Mouse (Mus musculus) v-Abl transformed pro-B cells (cell line): ENCODE measurements around the gene Timeless.

Experiments used
- in situ Hi-C, 2 experiments: fragments of 400-800 bp; cut with MboI; formaldehyde crosslinking; loops; one replicate each; pipeline ENCODE4 v1.15.1; 2025; ENCODE audit not compliant: unreplicated experiment in 2 of 2

Timeless gene

DNA sequence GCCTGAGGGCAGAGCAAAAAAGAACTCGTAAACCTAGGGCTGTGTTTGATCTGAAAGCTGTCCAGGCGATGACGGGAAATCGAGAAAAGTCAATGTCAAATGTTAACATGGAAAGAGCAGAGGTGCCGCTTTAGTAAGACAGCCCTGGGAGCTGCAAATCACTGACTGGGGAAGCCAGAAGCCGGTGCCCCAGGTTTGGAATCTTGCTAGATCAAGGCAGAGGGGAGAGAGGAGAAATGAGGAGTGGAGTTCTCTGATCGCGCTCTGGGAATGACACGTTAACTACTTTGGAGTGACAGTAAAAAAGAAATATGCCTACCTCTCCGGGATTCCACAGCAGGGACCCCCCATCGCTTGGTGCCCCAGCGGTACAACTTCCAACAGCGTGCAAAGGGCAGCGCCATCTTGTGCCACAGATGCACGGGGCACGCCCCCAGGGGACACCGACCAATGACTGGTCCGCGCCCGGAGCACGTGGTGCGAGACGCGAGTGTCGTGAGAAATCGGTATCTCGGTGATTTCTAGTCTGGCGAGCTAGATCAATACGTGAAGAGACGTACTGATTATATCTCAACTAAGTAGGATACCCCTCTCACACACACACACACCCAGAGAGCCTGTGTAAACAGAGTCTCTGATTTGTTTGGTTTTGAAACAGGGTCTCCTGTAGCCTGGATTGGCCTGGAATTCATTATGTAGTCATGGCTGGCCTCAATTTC, 20.3 kb upstream of the Timeless start, which contains the start of gene Spryd4:
Spryd4 (minus strand) TSS at position 418 of the 719 bp plus-strand sequence.
- in situ Hi-C loops = loop anchor here (5.0 to 10.0 kb wide), 3 partner anchors 71 to 243 kb away; partner anchors contain the start of gene Smarcc2 (in 1 of the 2)

DNA sequence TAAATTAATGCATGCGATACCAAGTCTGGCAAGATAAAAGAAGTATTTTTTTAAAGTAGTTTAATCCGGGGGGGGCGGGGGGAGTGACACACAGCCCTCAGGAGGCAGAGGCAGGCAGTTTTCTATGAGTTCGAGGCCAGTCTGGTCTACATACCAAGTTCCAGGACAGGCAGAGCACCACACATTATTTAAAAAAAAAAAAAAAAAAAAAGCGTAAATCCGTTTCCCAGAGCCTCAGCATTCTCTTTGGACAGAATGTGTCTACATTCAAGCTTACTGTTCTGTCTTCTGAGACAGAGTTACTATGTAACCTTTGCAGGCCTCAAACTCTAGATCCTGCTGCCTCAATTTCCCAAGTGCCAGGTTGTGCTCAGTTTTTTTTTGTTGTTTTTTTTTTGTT, 19.7 kb upstream of the Timeless start:
- in situ Hi-C loops = loop anchor here (5.0 to 10.0 kb wide), 3 partner anchors 70 to 243 kb away; partner anchors contain the start of gene Smarcc2 (in 1 of the 2)

DNA sequence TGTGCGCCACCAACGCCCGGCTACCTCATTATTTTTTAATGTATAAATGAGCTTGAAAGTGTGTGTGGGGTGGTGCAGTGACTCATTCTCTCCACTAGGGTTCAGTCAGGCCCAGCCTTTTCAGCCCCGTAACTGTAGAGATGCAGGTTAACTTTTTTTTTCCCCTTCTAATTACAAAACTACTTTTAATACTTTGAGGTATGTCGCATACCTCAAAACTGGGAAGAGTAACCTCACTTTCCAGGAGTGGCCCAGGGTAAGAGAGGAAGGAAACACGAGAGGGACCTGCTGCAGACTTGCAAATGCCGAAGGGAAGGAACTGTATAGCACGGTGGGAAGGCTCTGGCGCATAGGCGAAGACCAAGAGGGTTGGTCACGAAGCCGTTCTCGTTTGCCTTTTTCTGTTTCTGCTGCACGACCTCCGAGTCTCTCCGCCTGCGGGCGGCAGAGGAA, 19.0 kb upstream of the Timeless start:
- in situ Hi-C loops = loop anchor here (5.0 to 10.0 kb wide), 3 partner anchors 69 to 242 kb away; partner anchors contain the start of gene Smarcc2 (in 1 of the 2)

DNA sequence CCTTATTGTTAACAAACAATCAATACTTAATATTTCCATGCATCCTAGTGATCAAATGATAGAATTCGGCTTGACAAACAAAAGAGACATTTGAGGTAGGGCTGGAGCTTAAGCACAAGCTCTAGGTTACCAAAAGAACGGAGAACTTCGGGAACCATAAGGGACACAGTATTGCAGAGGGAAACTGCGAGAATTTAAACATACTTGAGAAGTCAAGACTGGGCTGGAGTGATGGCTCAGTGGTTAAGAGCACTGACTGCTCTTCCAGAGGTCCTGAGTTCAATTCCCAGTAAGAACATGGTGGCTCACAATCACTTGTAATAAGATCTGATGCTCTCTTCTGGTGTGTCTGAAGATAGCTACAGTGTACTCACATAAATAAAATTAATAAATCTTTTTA, 17.8 kb upstream of the Timeless start:
- in situ Hi-C loops = loop anchor here (5.0 to 10.0 kb wide), 3 partner anchors 68 to 241 kb away; partner anchors contain the start of gene Smarcc2 (in 1 of the 2)

DNA sequence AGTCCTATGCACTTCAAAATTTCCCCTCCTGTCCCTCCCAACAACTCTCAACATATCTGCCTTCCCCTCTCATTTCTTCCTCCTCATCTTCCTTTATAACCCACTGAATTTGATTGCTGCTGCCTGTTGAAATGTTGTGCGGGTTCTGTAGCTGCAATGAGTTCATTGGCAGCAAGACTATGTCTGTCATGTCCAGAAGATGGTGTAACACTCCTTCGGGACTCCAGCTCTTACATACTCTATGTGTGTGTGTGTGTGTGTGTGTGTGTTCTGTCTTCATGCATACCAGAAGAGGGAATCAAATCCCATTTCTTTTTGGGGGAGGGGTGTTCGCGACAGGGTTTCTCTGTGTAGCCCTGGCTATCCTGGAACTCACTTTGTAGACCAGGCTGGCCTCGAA, 16.9 kb upstream of the Timeless start:
- in situ Hi-C loops = loop anchor here (5.0 to 10.0 kb wide), 3 partner anchors 67 to 240 kb away; partner anchors contain the start of gene Smarcc2 (in 1 of the 2)

DNA sequence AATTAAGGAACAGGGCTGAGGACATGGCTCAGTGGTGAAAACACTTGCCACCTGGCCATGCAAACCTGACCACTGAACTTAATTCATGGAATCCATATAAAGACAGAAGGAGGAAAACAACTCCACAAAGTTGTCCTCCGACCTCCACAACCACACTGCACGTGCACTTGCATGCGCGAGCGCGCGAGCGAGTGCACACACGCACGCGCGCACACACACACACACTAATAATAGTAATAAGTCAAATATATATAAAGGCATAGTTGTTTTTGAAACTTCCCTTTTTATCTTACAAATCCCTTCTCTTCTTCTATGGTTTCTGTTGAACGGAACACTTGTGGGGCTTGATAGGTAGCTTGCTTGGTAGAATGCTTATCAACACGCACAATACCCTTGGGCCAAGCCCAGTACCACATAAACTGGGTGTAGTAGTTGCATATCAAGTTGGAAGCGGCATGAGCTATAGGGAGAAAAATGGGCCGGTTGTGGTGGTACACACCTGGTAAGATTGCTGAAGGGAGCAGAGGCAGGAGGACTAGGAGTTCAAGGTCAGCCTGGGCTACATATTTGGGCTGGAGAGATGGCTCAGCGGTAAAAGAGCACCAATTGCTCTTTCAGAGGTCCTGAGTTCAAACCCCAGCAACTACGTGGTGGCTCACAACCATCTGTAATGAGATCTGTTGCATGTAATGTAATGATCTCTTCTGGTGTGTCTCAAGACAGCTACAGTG, 13.3 kb upstream of the Timeless start:
- in situ Hi-C loops = loop anchor here in 1 of 2 experiments (10.0 kb wide), 1 partner anchor 236 kb away; the partner anchor contains the start of gene Smarcc2

DNA sequence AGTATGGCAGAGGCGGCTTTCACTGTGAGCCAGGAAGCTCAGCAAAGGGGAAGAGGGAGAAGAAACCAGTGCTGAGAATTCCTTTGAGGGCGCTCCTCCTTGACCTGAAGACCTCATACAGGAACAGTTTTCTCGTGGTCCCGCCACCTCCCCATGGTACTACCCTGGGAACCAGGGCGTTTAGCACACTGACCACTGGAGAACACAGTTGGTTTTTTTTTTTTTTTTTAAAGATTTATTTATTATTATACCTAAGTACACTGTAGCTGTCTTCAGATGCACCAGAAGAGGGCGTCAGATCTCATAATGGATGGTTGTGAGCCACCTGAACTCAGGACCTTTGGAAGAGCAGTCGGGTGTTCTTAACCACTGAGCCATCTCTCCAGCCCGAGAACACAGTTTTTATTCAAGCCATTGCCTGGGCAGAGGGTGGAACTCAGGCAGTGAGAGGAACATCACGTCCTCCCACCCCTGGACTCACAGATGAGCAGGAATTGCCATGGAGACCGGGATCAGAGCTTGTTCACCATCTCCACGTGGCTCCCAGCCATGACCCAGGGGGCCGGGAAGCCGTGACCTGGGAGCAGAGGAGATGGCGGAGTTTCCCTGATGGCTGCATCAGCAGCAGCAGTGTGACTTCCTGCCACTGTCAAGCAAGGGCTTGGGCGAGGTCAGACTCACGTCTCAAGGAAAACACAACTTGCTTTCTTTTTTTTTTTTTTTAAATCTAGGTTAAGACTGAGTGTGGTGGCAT, 10.2 kb upstream of the Timeless start:
- in situ Hi-C loops = no loop called here

DNA sequence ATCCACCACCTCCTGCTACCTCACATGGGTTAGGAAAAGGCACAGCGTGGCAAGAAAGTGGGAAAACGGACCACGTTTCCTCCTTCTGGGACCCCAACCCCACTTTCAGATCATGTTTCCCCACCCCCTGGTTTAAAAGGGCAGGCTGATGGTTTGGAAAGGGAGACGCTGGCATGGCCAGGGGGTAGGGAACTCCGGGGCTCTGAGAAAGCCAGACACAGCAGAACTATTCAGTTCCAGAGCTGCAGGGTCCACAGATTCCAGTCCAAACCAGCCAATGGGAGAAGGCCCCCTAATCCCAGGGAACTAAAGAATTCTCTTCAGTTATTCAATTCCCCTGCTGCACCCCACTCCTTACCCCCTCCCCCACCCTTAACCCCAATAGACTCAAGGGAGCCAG, 6.8 kb upstream of the Timeless start:
- in situ Hi-C loops = no loop called here

DNA sequence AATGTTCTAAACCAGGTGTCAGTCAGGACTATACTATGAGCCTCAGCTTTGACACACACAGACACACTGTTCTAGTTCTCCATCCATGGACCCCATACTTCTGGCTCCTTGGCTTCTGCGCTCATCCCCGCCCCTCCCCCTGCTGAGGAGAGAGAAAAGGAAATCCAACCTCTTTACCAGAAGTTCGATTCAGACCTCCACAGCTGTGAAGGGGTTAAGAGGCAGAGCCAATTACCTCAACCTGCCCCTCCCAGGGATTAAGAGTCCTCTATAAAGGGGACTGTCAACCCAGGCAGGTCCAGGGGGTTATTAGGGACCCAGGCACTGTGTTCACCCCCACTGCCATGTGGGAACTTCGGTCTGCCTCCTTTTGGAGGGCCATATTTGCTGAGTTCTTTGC, 6.3 kb upstream of the Timeless start, which contains the start of gene Mip:
Mip (plus strand) TSS at position 301 of the 400 bp plus-strand sequence.
- in situ Hi-C loops = no loop called here

DNA sequence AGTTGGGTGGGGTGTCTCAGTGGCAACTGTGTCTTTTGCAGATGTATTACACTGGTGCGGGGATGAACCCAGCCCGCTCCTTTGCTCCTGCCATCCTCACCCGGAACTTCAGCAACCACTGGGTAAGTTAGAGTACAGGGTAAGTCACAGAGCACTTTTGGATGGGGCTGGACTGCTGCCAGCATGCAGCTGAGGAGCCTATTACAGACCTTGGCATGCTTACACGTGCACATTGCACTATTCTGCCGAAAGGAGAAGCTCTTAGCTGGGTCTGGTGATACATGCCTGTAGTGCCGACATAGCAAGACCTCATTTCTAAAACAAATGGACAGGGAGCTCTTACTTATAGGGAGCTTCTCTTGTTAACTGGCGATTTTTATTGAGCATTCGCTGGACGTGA, 4.3 kb upstream of the Timeless start:
- in situ Hi-C loops = no loop called here

DNA sequence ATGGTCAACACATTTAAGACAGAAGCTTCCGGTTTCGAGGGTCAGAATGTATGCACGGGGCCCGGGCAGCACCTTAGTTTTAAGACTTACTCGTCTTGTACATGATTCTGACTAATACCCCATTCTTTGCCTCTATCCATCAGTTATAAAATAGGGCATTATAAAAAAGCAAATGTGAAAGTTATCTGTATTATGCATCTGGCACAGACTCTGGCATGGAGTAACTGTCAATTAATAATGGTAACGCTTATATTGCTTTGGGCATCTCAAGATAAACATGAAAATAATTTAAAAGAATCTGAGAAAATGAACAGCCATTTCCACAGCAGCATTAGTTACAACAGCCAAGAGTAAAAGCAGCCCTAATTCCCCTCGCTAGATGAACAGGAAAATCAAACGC, 3.9 kb upstream of the Timeless start:
- in situ Hi-C loops = no loop called here

DNA sequence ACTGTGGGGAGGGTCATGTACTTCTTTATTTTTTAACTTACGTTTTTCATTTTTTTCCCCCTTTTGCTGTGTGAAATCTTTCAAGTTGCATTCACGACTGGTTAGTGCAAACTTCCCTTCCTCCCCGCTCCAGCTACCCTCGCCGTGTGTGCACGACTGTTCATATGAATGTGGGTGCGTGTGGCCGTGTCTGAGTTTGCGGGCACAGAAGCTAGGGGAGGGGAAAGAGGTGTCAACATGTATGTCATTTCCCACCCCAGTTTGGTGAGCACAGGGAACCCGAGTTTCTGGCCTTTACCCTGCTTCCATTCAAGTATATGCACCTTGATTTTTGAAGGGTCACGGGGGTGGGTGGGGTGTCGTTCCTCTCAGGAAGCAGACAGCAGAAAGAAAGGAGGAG, 1.3 kb upstream of the Timeless start:
- in situ Hi-C loops = no loop called here

DNA sequence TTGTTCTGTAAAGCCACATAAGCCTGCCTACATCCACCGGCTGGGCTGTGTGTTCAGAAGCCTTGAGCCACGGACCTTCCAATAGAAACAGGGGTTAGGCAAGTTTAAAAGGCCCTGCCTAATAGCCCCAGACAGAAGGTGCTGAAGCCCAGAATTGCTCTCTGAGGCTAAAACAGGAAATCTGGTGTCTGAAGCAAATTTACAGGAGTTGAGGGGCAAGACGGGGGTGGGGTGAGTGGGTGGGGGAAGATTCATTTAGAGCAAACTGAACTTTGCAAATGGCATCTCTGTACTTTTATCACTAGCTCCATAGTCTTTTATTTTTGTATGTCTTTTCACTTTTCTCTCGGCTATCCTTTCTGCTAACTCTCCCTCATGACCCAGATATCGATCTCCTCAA, 719 bp upstream of the Timeless start:
- in situ Hi-C loops = no loop called here

DNA sequence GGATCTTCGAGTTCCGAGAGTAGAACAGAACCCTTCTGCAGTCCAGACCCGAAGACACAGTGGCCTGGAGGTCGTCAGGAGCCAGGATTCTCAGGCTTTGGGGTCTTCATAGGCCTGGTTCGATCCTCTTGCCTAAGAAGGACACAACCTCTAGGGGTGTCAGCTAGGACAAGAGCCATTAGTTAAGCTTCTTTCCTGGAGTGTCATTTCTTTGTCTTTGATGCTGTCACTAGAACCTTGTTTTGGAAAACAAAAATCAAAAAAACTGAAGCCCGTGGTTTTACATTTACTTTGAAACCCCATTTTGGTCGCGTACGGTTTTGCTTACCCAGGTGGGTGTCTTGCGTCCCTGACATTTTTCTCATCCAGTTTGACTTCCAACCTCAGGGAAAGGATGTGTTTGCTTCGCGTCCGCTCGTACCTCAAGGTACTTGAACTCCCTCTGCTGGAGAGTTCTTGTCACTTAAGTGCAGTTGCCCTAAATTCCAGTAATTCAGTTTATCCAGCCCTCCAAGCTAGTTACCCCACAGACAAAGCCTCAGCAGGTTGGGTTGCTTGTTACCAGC, 638 bp downstream of the Timeless start:
- in situ Hi-C loops = no loop called here

DNA sequence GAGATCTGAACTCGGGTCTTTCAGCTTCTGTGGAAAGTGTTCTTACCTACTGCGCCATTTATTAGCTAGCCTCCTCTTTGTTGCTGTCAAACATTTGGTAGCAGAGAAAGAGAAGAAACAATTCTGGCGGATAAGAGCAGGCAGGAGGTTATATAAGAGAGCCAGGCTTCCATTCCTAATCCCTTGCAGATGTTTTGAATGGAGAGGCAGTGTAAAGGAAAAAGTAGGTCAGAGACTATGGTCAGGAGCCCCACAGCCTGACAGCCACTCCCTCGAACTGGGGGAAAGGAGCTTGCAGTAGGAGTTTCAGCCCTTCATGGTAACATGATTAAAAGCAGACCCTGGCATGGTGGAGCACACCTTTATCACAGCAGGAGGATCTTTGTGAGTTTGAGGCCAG, 4.5 kb downstream of the Timeless start:
- in situ Hi-C loops = no loop called here

DNA sequence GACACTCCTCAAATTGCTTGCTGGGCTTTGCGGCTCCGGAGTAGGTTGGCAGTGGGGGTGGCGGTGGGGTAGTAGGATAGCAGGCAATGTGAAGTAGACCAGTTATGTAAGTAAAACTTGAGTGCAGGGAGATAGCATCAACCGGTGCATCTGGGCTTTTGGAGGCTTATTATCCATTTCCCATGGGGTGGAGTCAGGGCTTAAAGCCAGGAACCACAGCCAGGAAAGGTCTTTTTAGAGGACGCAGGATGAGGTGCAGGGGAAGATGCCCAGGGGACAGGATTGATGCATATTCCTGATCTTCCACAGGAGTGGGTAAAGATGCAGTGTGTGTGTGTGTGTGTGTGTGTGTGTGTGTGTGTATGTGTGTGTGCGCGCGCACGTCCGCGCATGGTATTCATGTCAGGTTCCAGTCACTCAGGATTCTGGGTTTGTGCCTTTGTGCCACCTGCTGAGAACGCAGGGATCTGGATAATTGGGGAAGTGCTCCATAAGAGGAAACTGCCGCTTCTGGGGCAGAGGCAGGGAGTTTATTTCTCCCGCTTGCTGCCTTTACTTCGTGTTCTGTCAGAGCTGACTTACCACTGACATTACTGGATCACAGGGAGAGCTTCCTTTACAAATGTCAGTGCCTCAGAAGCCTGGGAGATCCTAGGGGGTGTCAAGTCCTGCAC, 6.1 kb downstream of the Timeless start:
- in situ Hi-C loops = no loop called here

DNA sequence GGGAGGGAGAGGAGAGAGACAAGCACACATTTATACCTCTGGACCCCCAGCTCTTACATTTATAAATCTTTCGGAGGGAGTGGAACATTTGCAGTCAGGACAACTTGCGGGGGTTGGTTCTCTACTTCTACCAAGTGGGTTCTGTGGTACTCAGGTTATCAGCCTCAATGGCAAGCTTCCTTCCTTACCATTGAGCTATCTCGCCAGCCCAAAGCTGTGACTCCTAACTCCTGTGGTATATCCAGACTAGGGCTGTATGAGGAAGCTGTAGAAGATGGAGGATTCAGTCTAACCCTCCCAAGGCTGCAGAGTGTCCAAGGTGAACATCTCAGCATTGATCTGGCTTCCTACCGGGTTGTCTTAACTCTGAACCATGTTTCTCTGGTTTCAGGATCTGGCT, 7.3 kb downstream of the Timeless start:
- in situ Hi-C loops = no loop called here

DNA sequence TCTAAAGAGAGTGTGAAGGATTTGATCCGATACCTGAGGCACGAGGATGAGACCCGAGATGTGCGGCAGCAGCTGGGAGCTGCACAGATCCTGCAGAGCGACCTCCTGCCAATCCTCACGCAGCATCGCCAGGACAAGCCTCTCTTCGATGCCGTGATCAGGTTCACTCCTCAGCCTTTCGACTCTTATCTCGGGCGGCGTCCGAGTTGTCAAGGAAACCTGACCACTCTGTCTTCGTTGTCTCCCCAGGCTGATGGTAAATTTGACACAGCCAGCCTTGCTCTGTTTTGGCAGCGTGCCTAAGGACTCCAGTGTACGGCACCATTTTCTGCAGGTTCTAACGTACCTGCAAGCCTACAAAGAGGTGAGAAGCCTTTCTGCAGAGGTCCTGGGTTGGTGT, 8.3 kb downstream of the Timeless start:
- in situ Hi-C loops = no loop called here

DNA sequence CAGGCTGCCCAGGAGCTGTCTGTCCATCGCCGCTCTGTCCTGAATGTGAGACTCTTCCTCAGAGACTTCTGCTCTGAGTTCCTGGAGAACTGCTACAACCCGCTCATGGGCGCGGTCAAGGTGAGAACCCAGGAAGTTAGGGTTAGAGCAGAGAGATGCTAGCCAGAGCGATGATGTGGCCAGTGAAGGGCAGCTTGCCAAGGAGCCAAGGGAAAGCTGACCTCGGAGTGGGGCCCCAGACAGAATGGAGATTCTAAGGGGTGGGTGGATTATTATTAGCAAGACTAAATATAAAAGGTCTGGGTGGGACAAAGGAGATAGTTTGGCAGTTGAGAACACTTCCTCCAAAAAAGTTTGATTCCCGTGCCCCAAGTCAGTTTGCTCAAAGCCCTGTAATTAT, 11.4 kb downstream of the Timeless start:
- in situ Hi-C loops = no loop called here

DNA sequence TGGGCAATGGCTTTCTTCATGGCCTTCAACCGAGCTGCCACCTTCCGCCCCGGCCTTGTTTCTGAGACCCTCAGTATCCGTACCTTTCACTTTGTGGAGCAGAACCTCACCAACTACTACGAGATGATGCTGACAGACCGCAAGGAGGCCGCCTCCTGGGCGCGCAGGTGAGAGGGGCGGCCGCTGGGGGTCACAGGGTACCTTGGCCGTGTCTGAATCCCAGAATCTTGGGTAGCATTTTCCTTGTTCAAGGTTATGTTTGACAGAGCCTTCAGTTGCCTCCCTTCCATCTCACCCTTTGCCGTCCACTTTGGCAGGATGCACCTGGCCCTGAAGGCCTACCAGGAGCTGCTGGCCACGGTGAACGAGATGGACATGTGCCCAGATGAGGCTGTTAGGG, 12.3 kb downstream of the Timeless start:
- in situ Hi-C loops = no loop called here
